Mouse (Mus musculus) urinary bladder, postnatal 36 days (tissue): ENCODE measurements around the gene Dct.

Source experiments
- DNase-seq, 2 experiments: peaks; one replicate each; pipeline ENCODE4 v3.0.0; 2022; ENCODE audit warnings: low spot score in 2 of 2, mixed read lengths in 1 of 2

Dct gene

DNA sequence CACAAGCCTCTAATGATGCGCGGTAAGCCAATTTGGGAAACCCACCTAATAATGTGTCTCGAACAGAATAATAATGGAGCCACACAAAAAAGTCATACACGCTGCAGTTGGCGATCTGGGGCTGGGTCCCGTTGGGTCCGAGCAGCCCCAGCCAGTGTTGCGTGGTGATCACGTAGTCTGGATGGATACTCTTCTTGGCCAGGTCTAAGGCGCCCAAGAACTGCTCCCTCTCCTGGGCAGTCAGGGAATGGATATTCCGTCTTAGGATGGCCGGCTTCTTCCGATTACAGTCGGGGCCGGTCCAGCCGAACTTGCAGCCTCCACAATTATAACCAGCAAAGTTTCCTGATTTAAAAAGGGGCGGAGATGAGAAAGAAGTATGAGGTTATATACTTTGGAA is 9.1 kb downstream of the Dct start:
- DNase-seq, result peak in 1 of 2 experiments; percentile 22

DNA sequence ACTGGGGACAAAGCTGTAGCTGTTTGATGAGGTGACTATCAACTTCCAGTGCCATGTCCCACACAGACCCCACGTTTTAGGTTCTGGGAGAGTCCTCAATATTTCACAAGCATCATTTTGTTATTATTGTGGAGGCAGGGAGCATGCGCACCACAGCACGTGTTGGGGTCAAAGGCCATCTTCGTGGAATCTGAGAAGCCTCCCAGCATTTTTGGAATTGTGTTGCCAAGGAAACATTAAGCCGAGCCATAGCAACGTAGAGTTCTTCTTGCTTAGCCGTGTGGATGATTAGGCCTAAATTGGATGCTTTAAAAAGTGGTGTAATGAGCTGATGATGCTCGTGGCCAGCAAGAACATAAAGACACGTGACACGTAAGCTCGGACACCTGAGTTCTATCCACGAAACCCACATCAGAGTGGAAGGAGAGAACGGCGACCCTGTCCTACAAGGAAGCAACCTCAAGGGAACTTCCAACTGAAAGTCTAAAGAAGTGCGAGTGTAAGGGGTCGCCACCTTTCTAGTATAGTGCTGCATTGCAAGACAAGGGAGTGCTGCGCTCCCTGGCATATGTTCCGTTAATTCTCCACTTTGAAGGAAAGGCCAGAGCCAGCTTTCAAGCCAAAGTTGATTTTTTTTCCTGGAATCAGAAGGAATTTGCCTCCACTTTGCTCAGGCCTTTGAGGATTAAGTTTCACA is 9.8 kb downstream of the Dct start:
- no peak for DNase-seq

DNA sequence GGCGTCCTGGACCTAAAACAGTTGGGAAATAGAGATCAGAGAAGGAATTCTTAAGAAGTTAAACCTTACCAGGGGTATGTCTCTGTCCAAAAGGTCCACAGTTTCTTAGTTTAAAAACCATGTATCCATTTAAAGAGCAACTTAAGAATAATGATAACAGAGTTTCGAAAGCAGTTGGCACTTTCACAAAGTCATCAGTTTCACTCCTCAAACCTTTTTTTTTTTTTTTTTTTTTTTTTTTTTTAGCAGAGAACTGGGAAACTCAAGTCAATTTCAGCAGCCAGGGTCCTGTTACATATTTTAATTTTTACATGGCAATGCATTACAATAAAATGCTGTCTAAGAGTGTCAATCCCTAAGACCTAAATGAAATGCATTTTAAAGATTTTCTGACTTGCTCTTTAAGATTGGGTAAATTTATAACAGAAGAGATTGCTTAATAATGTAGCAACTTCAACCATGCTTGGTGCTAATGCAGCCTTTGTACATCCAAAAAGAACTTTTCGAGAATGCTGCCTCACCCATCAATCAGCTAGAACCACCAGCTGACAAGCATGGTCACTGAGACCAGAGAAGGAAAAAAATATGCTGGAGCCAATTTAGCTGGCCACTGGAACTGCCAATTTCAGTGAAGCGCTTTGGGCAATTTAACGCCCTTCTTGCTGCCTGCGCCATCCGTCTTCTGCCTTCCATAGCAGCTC is 11.3 kb downstream of the Dct start:
- no peak for DNase-seq

DNA sequence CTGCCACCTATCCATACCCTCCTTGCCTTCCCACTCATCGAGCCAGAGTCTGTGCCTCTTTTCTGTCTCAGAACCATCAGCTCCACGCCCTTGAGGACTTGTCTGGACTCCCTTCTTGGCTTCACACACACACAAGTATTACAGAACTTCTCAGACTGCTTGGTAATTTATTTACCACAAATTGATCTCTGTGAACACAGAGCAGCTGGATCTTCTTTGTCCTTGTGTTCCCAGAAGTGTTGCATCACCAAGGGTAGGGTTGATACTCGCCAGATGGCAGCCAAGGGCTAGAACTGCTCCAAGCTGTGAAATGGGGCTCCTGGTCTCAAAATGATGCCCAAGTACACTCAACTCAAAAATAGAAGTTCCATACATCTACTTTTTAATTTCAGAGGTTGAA is 13.0 kb downstream of the Dct start:
- DNase-seq, result peak in 1 of 2 experiments; percentile 46

DNA sequence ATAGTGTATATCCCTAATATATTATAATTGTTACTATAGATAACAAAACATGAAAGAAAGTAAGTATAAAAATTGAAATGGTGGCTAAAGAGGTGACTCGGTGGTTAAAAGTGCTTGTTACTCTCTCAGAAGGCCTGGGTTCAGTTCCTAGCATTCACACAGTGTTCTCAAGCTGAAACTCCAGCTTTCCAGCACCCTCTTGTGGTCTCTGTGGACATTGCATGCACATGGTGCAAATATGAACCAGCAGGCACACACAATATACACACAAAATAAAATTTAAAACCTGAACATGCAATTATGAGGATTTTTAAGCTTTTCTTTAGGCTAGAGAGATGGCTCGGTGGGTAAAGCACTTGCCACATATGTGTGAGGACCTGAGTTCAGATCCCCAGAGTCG is 24.5 kb downstream of the Dct start:
- no peak for DNase-seq

DNA sequence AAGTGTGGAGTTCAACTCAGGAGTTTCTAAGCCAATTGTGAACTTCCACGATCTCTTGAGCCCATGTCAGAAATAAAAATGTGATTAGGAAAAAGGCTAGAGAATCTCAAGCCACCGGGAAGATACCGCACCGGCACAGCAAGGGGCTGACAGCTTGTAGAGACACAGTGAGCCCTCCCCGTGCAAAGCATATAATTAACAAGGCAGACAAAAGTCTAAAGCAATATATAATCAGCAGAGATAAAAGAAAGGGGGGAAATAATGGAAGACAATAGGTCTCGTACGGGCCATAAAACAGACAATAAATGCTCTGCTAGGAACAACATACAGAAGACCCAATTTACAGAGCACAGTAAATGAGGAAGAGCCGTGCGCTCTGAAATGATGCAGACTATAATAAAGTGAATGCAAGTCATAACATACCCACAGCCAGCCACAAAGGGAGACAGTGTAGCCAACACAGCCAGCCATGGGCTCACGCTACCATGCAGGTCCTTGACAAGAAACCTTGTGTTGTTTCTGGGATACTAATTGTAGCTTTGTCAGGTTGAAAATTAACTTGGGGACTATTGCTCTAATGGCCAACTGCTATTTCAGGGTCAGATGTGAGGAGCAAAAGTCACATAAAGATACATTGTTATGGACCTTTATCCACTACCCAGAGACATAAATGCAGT is 30.0 kb downstream of the Dct start:
- DNase-seq, result no peak

DNA sequence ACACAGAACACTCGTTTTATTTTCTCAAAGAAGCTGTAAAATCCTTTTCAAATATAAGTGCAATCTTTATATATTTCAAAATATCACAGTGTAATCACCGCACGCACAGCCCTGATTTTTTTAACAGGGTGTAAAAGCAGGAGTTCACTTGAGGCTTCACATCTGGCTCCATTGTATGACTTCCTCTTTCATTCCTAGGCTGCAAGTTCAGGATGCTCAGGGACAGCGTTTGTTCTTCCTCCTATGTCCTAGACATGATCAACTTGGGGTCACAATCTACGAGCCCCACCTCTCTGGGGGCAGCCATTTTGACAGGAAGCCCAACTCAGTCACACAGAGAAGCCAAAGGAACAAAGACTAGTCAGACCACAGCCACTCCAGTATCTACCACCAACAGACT is 32.7 kb downstream of the Dct start:
- no peak for DNase-seq

DNA sequence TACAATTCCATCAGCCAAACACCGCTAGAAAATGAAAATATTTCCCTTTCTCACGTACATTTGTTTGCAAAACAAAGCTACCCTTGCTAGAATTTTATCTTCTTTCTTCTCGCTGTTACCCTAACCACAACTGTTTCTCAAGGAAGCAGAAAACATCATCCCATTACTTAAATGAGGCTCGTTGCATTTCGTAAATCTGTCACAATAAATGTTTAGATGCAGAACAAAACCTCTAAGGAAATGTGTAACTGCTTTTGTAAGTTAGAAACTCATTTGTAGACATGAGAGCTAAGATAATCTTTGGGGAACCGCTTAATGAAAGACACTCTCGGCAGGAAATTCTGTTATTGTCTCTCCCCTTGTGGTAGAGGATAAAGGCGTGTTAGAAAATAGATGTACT is 38.8 kb downstream of the Dct start:
- DNase-seq, result no peak

DNA sequence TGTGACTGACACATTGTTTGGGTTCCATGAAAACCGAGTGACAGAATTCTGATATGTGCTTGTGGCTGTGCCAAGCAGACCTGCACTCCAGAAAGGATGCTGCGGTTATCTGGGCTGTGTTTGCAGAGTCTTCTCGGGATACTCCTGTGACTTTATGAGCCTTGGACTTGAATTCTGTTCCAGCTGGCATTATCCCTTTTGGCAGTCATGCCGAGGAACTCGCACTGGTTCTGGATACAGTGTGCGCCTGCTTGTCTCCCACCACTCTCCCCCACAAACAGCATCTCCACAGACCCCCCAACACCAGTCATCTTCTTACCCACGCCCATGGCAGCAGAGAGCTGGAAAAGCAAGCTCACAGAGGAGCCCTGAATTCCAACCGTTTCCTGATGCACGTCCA is 42.5 kb downstream of the Dct start:
- DNase-seq, result no peak

DNA sequence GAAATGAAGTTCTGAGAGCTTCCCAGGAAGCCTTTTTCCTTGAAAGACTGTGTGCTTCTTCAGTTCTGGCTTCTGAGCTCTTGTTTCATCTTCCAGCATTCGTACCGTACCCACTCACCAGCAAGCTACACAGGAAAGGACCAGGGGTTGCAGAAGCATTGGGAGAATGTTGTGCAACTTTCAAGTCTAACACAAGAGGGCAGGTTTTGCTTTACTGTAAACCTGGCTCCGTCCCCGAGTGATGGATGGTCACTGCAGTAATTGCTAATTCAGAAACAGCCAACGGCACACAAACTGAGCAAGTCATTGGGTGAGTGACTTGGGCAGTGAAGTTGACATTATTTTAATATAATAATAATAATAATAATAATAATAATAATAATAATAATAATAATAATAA is 46.3 kb downstream of the Dct start:
- peak; percentile 14 to 31 for DNase-seq

DNA sequence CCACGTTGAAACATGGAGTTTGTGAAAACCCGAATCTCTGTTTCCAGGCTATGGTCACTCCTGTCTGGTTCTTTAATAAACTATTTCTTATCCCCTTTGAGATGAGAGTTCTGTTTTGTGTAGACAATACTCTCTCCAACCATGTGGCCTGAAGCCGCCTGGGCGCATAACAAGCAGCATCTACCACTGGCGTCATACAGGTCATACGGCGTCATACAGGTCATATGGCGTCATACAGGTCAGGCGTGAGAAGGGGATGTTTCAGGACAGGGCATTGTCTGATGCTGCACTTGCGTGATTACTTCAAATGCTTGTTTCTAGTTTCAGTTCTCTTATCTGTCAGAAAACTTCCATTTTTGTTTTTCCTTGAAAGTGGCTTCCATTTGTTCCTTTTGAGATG is 47.6 kb downstream of the Dct start:
- no peak for DNase-seq

DNA sequence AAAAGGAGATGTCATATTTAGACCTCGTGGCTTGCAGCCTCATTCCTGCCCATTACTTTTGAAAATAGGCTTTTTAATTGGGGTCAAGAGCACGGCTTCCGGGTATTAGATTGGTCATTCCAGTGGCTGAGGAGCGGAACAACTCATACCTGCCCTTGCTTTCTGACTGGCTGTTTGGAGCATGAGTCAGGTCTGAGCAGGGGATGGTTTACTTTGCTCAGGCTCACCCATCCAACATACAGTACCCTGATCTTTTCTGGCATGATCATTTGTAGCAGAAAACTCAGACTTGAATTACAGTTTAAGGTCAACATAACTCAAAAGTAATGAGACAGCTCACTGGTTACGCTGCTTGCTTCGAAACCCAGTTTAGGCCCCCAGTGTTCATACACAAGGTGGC is 58.2 kb downstream of the Dct start:
- no peak for DNase-seq

DNA sequence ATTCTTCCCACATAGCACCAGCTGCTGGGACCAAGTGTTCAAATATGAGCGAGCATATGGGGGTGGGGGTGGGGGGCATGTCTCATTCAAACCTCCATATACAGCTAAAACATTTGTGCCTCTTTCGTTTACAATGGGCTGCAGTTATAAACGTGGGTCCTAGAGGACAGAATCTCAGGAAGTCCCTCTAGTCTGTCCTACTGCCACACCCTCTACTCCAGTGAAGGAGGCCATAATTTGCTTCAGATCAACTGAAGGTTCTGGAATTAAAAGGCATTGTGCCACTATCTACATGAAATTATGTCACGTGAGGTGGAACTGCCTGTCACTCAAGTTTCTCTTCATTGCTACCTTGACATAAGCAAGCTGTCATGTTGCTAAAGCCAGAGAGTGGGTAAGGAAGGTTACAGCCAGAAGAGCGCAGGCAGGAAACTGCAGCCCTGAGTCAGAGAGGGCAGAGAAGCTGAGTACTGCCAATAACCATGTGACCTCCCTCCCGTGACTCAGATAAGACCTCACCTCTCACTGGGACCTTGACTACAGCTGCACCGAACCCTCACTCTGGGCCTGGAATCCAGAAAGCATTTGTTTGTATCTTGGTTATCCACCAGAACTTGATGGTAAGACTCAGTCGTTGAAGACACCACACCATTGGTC is 59.3 kb downstream of the Dct start:
- DNase-seq, result no peak

DNA sequence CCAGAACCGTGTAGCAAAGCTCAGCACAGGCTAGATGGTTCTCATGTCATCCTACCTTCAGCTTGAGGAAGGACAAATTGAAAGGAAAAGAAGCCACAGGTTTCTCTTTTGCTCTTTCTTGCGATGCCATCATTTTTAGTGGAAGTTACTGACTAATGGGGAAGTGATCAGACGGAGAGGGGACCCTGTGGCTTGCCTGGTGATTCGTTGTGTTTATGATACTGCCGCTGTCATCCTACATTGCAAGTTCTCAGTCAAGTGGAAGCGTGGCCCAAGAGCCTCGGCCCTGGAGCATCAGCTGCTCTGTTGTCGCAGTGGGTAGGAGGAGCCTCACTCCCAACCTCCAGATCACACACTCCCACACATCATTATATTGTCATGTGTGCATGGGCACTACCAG is 61.8 kb downstream of the Dct start:
- no peak for DNase-seq

DNA sequence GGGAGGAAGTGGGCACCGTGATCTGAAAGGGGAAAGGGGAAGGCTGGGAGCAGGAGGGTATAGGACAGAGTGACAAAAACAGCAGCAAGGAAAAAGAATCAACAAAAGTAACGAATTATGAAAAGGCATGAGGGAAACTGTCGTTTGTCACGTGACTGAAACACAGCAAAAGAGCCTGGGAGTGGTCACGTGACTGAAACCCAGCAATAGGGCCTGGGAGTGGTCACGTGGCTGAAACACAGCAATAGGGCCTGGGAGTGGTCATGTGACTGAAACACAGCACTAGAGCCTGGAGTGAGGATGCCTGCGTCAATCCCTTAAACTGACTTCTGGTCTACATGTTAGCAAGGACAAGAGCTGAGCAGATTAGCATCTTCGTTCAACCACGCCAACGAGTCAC is 63.6 kb downstream of the Dct start:
- no peak for DNase-seq

DNA sequence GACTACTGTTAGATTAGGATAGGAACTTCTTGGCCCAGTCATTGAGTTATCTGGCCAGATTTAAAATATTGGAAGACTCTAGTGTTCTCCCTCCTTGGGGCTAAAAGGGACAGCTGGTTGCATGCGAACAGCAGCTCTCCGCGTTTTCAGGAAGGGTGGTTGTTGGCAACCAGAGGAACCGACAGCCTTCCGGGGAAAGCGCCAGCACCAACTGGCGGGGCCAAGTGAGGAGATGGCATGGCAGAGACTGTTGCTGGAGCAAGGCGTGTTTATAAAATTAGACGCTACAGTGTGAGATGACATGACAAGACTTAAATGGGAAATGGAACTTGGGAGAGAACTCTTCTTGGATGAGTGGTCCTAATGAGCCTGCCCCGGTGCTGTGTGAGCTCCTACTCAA is 70.5 kb downstream of the Dct start:
- no peak for DNase-seq

DNA sequence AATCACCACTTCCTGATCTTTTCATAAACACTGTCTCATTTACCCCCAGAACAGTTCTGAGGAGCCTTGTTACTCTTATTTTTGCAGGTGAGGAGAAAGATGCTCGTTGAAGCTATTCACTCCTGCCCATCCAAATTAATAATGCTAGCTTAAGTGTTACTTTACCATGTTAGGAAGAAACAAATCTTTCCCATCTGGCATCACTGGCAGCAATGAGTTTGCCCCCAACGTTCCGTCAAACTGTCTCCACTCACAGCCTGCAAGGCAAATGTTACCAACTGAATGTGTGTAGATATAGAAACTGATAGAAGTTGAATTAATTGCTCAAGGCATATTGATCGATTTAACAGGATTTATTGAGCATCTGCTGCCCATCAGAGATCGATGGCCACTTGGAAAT is 79.5 kb downstream of the Dct start:
- DNase-seq, result no peak
